Mouse (Mus musculus) limb, embryonic 13.5 days (tissue): ENCODE measurements around the gene Dcun1d3. TPM values are rescaled to one million over a fixed set of nuclear protein-coding genes. Genes with fewer than 3 reads are reported as not detected.

ENCODE experiments used
- ATAC-seq: fragments of 200-750 bp; cut with Nextera tagmentation; 2 replicates; pipeline ENCODE4 v1.8.0; 2017; ENCODE audit warnings: low read depth, moderate number of reproducible peaks, moderate TSS enrichment; ENCODE audit not compliant: low FRiP score
- H3K27ac ChIP-seq: fragments of 300-500 bp; sonication (generic); 2 replicates; pipeline ENCODE4 v1.5.1; 2015; ENCODE audit warnings: inconsistent platforms, mild to moderate bottlenecking, moderate library complexity
- H3K27me3 ChIP-seq: fragments of 300-500 bp; sonication (generic); 2 replicates; pipeline ENCODE4 v1.6.1; 2015; ENCODE audit warnings: mild to moderate bottlenecking, inconsistent platforms
- H3K36me3 ChIP-seq: fragments of 300-500 bp; sonication (generic); 2 replicates; pipeline ENCODE4 v1.6.1; 2015; ENCODE audit warnings: inconsistent platforms, mild to moderate bottlenecking, moderate library complexity
- H3K4me1 ChIP-seq: fragments of 300-500 bp; sonication (generic); 2 replicates; pipeline ENCODE4 v1.6.1; 2015; ENCODE audit warnings: inconsistent platforms
- H3K4me2 ChIP-seq: fragments of 300-500 bp; sonication (generic); replicated peaks from 2 replicates; pipeline ENCODE4 v1.6.1; 2015; ENCODE audit warnings: inconsistent platforms, mild to moderate bottlenecking, moderate library complexity
- H3K4me3 ChIP-seq: fragments of 300-500 bp; sonication (generic); 2 replicates; pipeline ENCODE4 v1.5.1; 2015; ENCODE audit warnings: moderate library complexity, mild to moderate bottlenecking, inconsistent platforms
- H3K9ac ChIP-seq: fragments of 300-500 bp; sonication (generic); 2 replicates; pipeline ENCODE4 v1.6.1; 2015; ENCODE audit warnings: mild to moderate bottlenecking, inconsistent platforms
- H3K9me3 ChIP-seq: fragments of 300-500 bp; sonication (generic); 2 replicates; pipeline ENCODE4 v1.6.1; 2016; ENCODE audit warnings: inconsistent platforms
- WGBS: fragments of 180-500 bp; shearing (Covaris S2); methylation state at CpG from one replicate; pipeline ENCODE4 v1.1.7; 2015; 5-methylcytosine and 5-hydroxymethylcytosine counted together
- polyA plus RNA-seq: library from polyadenylated mRNA; unstranded; fragments of >200 nt; fragmentation: Nextera tagmentation; extraction: Ambion mirVana; gene quantifications from 2 replicates; pipeline ENCODE4 v1.2.1, GENCODE M21; 2015

Gene Dcun1d3
- polyA plus RNA-seq, 1 experiment from 2014 or later, result 14.7 TPM

DNA sequence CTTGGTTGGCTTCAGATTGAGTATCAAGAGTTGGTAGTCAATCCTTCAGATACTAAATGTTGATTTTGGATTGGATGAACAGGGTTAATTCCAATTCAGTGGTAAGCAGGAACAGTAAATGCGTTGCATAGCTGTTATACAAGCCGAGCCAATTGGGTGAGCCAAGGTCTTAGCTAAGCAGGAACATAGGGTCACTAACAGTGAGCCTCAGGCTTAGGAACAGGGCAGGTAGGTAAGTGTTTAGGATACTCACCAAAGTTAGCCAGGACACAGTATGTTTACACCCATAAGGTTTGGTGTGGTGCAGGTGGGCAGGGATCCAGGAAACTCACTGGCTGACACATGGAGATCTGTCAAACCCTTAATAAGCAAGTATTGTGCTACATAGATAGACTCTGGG, 48.7 kb downstream of the Dcun1d3 start:
- WGBS, result 94% methylated on average over 2 of the region's 2 CpGs
- no peak overlapping the region for H3K4me3 ChIP-seq
- no peaks in the 10 kb centered on the region for H3K4me1 ChIP-seq
- no peaks in the 10 kb centered on the region for H3K9me3 ChIP-seq
- ATAC-seq, result no peak
- no peak overlapping the region for H3K27ac ChIP-seq
- H3K27me3 ChIP-seq, result no peaks in the 10 kb centered on the region
- H3K36me3 ChIP-seq, result peaks cover 37% of the 10 kb centered on the region
- H3K9ac ChIP-seq, result no peak overlapping the region
- no peak overlapping the region for H3K4me2 ChIP-seq

DNA sequence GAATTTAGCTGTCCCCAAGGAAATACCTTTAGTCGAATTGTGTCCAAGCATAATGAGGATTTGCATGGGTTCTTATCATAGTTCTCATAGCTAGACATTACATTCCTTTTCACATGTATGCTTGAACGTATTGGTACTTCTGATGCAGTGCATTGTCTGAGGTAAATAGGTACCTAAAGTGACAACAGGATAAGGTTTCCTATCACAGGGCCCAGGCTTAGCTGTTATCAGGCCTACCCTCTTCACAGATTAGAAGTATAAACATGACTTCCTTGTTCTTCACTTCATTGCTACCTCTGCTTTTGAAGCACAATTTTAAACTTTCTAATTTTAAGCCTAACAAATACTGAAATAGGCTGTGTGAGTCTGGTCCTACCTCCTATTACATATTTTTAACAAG, 50.6 kb downstream of the Dcun1d3 start:
- 87% methylated on average over 2 of the region's 2 CpGs for WGBS
- H3K4me2 ChIP-seq, result no peak overlapping the region
- no peaks in the 10 kb centered on the region for H3K27me3 ChIP-seq
- no peak for ATAC-seq
- H3K4me1 ChIP-seq, result no peaks in the 10 kb centered on the region
- no peak overlapping the region for H3K9ac ChIP-seq
- peaks cover 34% of the 10 kb centered on the region for H3K36me3 ChIP-seq
- H3K4me3 ChIP-seq, result no peak overlapping the region
- H3K27ac ChIP-seq, result no peak overlapping the region
- no peaks in the 10 kb centered on the region for H3K9me3 ChIP-seq

GRCm38 (mm10) chr7:119841820-119842449, 54.2 kb downstream of the Dcun1d3 start:
- no peak for ATAC-seq
- Histone ChIP-seq H3K27me3 (no peaks in the 10 kb centered on the region), H3K27ac (no peak overlapping the region), H3K4me2 (no peak overlapping the region), H3K9me3 (no peaks in the 10 kb centered on the region), H3K9ac (no peak overlapping the region), H3K36me3 (peaks cover 35% of the 10 kb centered on the region), H3K4me3 (no peak overlapping the region), H3K4me1 (no peaks in the 10 kb centered on the region)
- 87% methylated on average over 4 of the region's 4 CpGs for WGBS

GRCm38 (mm10) chr7:119835996-119836777, 59.9 kb downstream of the Dcun1d3 start:
- Histone ChIP-seq H3K27me3 (no peaks in the 10 kb centered on the region), H3K27ac (no peak overlapping the region), H3K36me3 (peaks cover 32% of the 10 kb centered on the region), H3K9me3 (no peaks in the 10 kb centered on the region), H3K9ac (no peak overlapping the region), H3K4me3 (no peak overlapping the region), H3K4me2 (no peak overlapping the region), H3K4me1 (no peaks in the 10 kb centered on the region)
- ATAC-seq, result no peak
- 94% methylated on average over 4 of the region's 4 CpGs for WGBS

DNA sequence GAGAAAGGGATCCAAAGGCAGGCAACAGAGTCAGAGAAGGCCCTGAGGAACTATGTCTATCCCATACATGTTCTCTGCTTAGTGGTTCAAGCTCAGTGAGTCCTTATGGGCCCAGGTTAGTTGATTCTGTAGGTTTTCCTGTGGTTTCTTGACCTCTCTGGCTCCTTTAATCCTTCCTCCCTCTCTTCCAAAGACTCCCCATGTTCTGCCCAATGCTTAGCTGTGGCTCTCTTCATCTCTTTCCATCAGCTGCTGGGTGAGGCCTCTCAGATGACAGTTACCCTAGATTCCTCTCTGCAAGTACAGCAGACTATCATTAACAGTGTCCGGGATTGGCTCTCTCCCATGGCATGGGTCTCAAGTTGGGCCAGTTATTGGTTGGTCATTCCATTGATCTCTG, 60.7 kb downstream of the Dcun1d3 start:
- Histone ChIP-seq H3K9ac (no peak overlapping the region), H3K4me2 (no peak overlapping the region), H3K4me1 (no peaks in the 10 kb centered on the region), H3K4me3 (no peak overlapping the region), H3K36me3 (peaks cover 31% of the 10 kb centered on the region), H3K27ac (no peak overlapping the region), H3K9me3 (no peaks in the 10 kb centered on the region), H3K27me3 (no peaks in the 10 kb centered on the region)
- no peak for ATAC-seq
- 88% methylated on average over 1 of the region's 1 CpGs for WGBS

DNA sequence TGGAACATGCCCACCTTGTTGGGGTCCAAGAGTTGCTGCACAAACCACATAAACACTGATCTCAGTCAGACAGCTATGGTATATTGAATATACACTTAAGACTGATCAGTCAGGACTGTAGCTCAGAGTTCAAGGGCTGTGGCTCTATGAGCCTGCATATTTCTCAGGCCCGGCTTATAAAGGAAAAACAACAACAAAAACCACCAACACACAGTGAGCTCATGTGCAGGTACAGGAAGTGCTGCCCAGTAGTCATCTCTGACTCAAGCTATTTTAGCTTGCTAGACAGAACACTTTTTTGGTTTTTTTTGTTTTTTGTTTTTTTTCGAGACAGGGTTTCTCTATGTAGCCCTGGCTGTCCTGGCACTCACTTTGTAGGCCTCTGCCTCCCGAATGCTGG, 87.4 kb downstream of the Dcun1d3 start:
- 94% methylated on average over 3 of the region's 3 CpGs for WGBS
- ATAC-seq, result no peak
- H3K4me1 ChIP-seq, result no peaks in the 10 kb centered on the region
- no peaks in the 10 kb centered on the region for H3K9me3 ChIP-seq
- no peak overlapping the region for H3K27ac ChIP-seq
- no peak overlapping the region for H3K9ac ChIP-seq
- no peak overlapping the region for H3K4me3 ChIP-seq
- no peaks in the 10 kb centered on the region for H3K27me3 ChIP-seq
- peaks cover 59% of the 10 kb centered on the region for H3K36me3 ChIP-seq
- no peak overlapping the region for H3K4me2 ChIP-seq

GRCm38 (mm10) chr7:119807396-119807795, 88.7 kb downstream of the Dcun1d3 start:
- no peak overlapping the region for H3K4me3 ChIP-seq
- H3K9ac ChIP-seq, result no peak overlapping the region
- WGBS, result 91% methylated on average over 5 of the region's 5 CpGs
- H3K27me3 ChIP-seq, result no peaks in the 10 kb centered on the region
- peaks cover 54% of the 10 kb centered on the region for H3K36me3 ChIP-seq
- no peak overlapping the region for H3K4me2 ChIP-seq
- H3K9me3 ChIP-seq, result no peaks in the 10 kb centered on the region
- no peak overlapping the region for H3K27ac ChIP-seq
- no peaks in the 10 kb centered on the region for H3K4me1 ChIP-seq
- no peak for ATAC-seq

Other genes starting within 250 kb of the Dcun1d3 start
- gene Acsm4, start 206.3 kb downstream of the Dcun1d3 start, polyA plus RNA-seq, result not detected in 2 replicates
- gene Thumpd1, start 175.5 kb downstream of the Dcun1d3 start, polyA plus RNA-seq, result 76.7 and 80.2 TPM in 2 replicates
- gene Acsm3, start 135.4 kb downstream of the Dcun1d3 start, polyA plus RNA-seq, result 0.32 and 0.41 TPM in 2 replicates
- 24.8 and 26.2 TPM in 2 replicates for gene Rexo5, start 102.3 kb downstream of the Dcun1d3 start, polyA plus RNA-seq
- gene Eri2, start 102.2 kb downstream of the Dcun1d3 start, polyA plus RNA-seq, result 23.4 and 26.2 TPM in 2 replicates
- gene Lyrm1, start 437 bp downstream of the Dcun1d3 start, polyA plus RNA-seq, result 8.6 and 9.1 TPM in 2 replicates
- gene Dnah3, start 199.0 kb upstream of the Dcun1d3 start, polyA plus RNA-seq, result not detected in 2 replicates
- 26.8 and 27.1 TPM in 2 replicates for gene Tmem159, start 206.1 kb upstream of the Dcun1d3 start, polyA plus RNA-seq
- gene Zp2, start 249.0 kb upstream of the Dcun1d3 start, polyA plus RNA-seq, result 0.06 and 0.10 TPM in 2 replicates